Mouse (Mus musculus) kidney, embryonic 14.5 days (tissue): ENCODE measurements at regions not wholly inside any gene's neighbourhood (a gene's known extent, or its start where the extent isn't known, plus 50 kb on each side); places are given as distances from the start of the nearest gene placed in this dataset.

Experiments used
- ATAC-seq: fragments of 200-750 bp; cut with Nextera tagmentation; 2 replicates; pipeline ENCODE4 v1.8.0; 2017; ENCODE audit warnings: moderate number of reproducible peaks, mild to moderate bottlenecking, moderate TSS enrichment, moderate library complexity; ENCODE audit not compliant: low FRiP score, low TSS enrichment
- H3K27ac ChIP-seq: fragments of 300-500 bp; sonication (generic); 2 replicates; pipeline ENCODE4 v1.5.1; 2014; ENCODE audit warnings: low read depth, mild to moderate bottlenecking, low read length, moderate library complexity, mixed read lengths
- H3K27me3 ChIP-seq: fragments of 300-500 bp; sonication (generic); 2 replicates; pipeline ENCODE4 v1.6.1; 2014; ENCODE audit warnings: mild to moderate bottlenecking, low read length; ENCODE audit not compliant: control insufficient read depth, insufficient read depth
- H3K36me3 ChIP-seq: fragments of 300-500 bp; sonication (generic); 2 replicates; pipeline ENCODE4 v1.6.1; 2014; ENCODE audit warnings: low read length, mixed read lengths; ENCODE audit not compliant: control insufficient read depth, insufficient read depth
- H3K4me1 ChIP-seq: fragments of 300-500 bp; sonication (generic); 2 replicates; pipeline ENCODE4 v1.6.1; 2014; ENCODE audit warnings: low read length, mixed read lengths; ENCODE audit not compliant: control insufficient read depth, insufficient read depth
- H3K4me2 ChIP-seq: fragments of 300-500 bp; sonication (generic); replicated peaks from 2 replicates; pipeline ENCODE4 v1.6.1; 2014; ENCODE audit warnings: low read depth, mild to moderate bottlenecking, low read length
- H3K4me3 ChIP-seq: fragments of 300-500 bp; sonication (generic); 2 replicates; pipeline ENCODE4 v1.5.1; 2014; ENCODE audit warnings: mild to moderate bottlenecking, low read length
- H3K9ac ChIP-seq: fragments of 300-500 bp; sonication (generic); 2 replicates; pipeline ENCODE4 v1.6.1; 2014; ENCODE audit warnings: low read depth, mild to moderate bottlenecking, low read length, moderate library complexity
- H3K9me3 ChIP-seq: fragments of 300-500 bp; sonication (generic); 2 replicates; pipeline ENCODE4 v1.6.1; 2016; ENCODE audit warnings: low read length; ENCODE audit not compliant: control insufficient read depth
- WGBS: fragments of 180-500 bp; shearing (Covaris S2); extraction: QIAGEN DNeasy Blood & Tissue Kit; methylation state at CpG from one replicate; pipeline ENCODE4 v1.1.7; 2014; 5-methylcytosine and 5-hydroxymethylcytosine counted together

- Histone ChIP-seq H3K4me2 (no peak overlapping the region), H3K9ac (no peak overlapping the region), H3K36me3 (no peaks in the 10 kb centered on the region), H3K27me3 (no peaks in the 10 kb centered on the region), H3K4me1 (peaks cover 28% of the 10 kb centered on the region), H3K4me3 (no peak overlapping the region), H3K9me3 (no peaks in the 10 kb centered on the region), H3K27ac (no peak overlapping the region)
- WGBS = 81% methylated on average over 6 of the region's 6 CpGs
- no peak for ATAC-seq
Observed at GRCm38 (mm10) chr19:53447754-53448153, 57.4 kb upstream of the Smndc1 start.

GRCm38 (mm10) chr19:53446216-53446615 is 55.8 kb upstream of the Smndc1 start:
- Histone ChIP-seq H3K27me3 (no peaks in the 10 kb centered on the region), H3K4me2 (no peak overlapping the region), H3K36me3 (no peaks in the 10 kb centered on the region), H3K4me1 (peaks cover 23% of the 10 kb centered on the region), H3K27ac (no peak overlapping the region), H3K4me3 (no peak overlapping the region), H3K9ac (no peak overlapping the region), H3K9me3 (no peaks in the 10 kb centered on the region)
- no peak for ATAC-seq
- WGBS = 31% methylated on average over 5 of the region's 5 CpGs

- H3K27me3 ChIP-seq = no peaks in the 10 kb centered on the region
- no peaks in the 10 kb centered on the region for H3K9me3 ChIP-seq
- H3K36me3 ChIP-seq = no peaks in the 10 kb centered on the region
- H3K4me1 ChIP-seq = peaks cover 18% of the 10 kb centered on the region
- whole genome bisulfite sequencing = 27% methylated on average over 5 of the region's 5 CpGs
- ATAC-seq = no peak; the same call in 1 of the 2 replicates
- no peak overlapping the region for H3K9ac ChIP-seq
- H3K27ac ChIP-seq = no peak overlapping the region
- H3K4me3 ChIP-seq = no peak overlapping the region
- H3K4me2 ChIP-seq = no peak overlapping the region
Observed at GRCm38 (mm10) chr19:53444646-53445045, 54.3 kb upstream of the Smndc1 start.

GRCm38 (mm10) chr19:53442756-53443654 is 52.6 kb upstream of the Smndc1 start:
- 54% methylated on average over 22 of the region's 22 CpGs for WGBS
- Histone ChIP-seq H3K36me3 (no peaks in the 10 kb centered on the region), H3K4me3 (no peak overlapping the region), H3K4me2 (no peak overlapping the region), H3K9me3 (no peaks in the 10 kb centered on the region), H3K27ac (no peak overlapping the region), H3K27me3 (no peaks in the 10 kb centered on the region), H3K4me1 (peaks cover 22% of the 10 kb centered on the region), H3K9ac (no peak overlapping the region)
- no peak for ATAC-seq

- Histone ChIP-seq H3K27me3 (no peaks in the 10 kb centered on the region), H3K4me1 (peaks cover 28% of the 10 kb centered on the region), H3K4me2 (no peak overlapping the region), H3K27ac (no peak overlapping the region), H3K9me3 (no peaks in the 10 kb centered on the region), H3K9ac (no peak overlapping the region), H3K36me3 (no peaks in the 10 kb centered on the region), H3K4me3 (no peak overlapping the region)
- 93% methylated on average over 4 of the region's 4 CpGs for WGBS
- ATAC-seq = no peak
Observed at GRCm38 (mm10) chr19:53442132-53442610, 51.8 kb upstream of the Smndc1 start.

- Histone ChIP-seq H3K27me3 (no peaks in the 10 kb centered on the region), H3K9me3 (no peaks in the 10 kb centered on the region), H3K36me3 (no peaks in the 10 kb centered on the region), H3K4me2 (no peak overlapping the region), H3K4me1 (peaks cover 30% of the 10 kb centered on the region), H3K9ac (no peak overlapping the region), H3K4me3 (no peak overlapping the region), H3K27ac (no peak overlapping the region)
- no peak for ATAC-seq
- WGBS = 84% methylated on average over 13 of the region's 13 CpGs
Observed at GRCm38 (mm10) chr19:53441449-53442131, 51.2 kb upstream of the Smndc1 start.

- WGBS = 60% methylated on average over 10 of the region's 10 CpGs
- Histone ChIP-seq H3K4me3 (no peak overlapping the region), H3K4me2 (no peak overlapping the region), H3K27ac (no peak overlapping the region), H3K9ac (0 out of 2 replicates have a peak overlapping the region, but pooled peaks have one; percentile 7), H3K9me3 (no peaks in the 10 kb centered on the region), H3K36me3 (no peaks in the 10 kb centered on the region), H3K27me3 (no peaks in the 10 kb centered on the region), H3K4me1 (peaks cover 24% of the 10 kb centered on the region)
- no peak for ATAC-seq
Observed at GRCm38 (mm10) chr19:53440327-53441055, 50.1 kb upstream of the Smndc1 start.
